Mouse (Mus musculus) adipose tissue, adult 10 weeks (tissue): Measurements from ENCODE around the gene Gm3417. TPM values are rescaled to one million over a fixed set of nuclear protein-coding genes. Genes with fewer than 3 reads are reported as not detected.

Source experiments
- polyA plus RNA-seq: library from polyadenylated mRNA; stranded (reverse); fragments of 350-450 nt; fragmentation: Illumina TruSeq; extraction: RNeasy Lipid Tissue Mini Kit (QIAGEN cat#74804); gene quantifications from one replicate; pipeline ENCODE4 v1.2.3, GENCODE M21; 2014; ENCODE audit warnings: low read depth, low replicate concordance

Gm3417 gene
- polyA plus RNA-seq, result 30.8 TPM

DNA sequence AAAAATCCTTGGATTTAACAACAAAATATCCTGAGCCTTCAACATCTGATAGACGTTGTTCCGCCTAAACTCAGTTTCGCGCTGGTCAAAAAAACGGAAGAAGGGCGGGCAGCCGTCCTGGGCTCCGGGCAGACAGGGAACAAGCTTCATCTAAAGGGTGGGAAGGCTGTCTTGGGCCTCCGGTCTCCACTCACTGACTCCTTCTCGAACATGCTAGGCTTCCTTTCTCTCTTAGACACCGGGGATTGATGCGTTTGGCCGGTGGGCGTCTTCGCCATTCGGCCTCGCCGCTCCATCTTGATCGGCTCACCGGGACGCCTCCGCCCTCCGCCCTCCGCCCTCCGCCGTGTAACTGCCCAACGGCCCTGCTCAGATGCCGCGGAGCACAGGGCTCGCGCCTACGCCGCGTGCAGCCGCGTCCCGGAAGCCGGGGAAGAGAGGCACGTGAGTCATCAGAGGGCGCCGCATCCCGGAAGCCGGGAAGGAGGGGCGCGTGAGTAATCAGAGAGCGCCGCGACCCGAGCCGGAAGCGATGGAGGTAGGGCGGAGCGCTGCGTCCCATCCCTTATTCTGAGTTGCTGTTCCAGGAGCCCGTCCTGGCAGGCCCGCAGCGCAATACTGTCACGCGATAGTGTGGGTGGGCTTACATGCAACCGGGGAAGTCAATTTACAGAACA lies at the start of gene Gm3417, which contains the start of gene 9030025P20Rik:
Gm3417 (minus strand) TSS at position 429 of the 677 bp plus-strand sequence.
9030025P20Rik (plus strand) TSS at position 107 of the 677 bp plus-strand sequence.

DNA sequence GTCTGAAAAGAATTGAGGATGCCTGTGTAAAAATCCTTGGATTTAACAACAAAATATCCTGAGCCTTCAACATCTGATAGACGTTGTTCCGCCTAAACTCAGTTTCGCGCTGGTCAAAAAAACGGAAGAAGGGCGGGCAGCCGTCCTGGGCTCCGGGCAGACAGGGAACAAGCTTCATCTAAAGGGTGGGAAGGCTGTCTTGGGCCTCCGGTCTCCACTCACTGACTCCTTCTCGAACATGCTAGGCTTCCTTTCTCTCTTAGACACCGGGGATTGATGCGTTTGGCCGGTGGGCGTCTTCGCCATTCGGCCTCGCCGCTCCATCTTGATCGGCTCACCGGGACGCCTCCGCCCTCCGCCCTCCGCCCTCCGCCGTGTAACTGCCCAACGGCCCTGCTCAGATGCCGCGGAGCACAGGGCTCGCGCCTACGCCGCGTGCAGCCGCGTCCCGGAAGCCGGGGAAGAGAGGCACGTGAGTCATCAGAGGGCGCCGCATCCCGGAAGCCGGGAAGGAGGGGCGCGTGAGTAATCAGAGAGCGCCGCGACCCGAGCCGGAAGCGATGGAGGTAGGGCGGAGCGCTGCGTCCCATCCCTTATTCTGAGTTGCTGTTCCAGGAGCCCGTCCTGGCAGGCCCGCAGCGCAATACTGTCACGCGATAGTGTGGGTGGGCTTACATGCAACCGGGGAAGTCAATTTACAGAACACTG lies 31.3 kb upstream of the Gm3417 start, which contains the start of gene Gm3435:
Gm3435 (plus strand) TSS at position 471 of the 708 bp plus-strand sequence.

GRCm38 (mm10) chr17:14960951-14961556 lies 17.5 kb downstream of the Gm3417 start, which contains the start of gene Phf10:
Gene Phf10 (minus strand): TSS chr17:14961273.

GRCm38 (mm10) chr17:14943009-14943728 lies 35.4 kb downstream of the Gm3417 start, which contains the start of the genes Wdr27 and 1600012H06Rik:
Gene Wdr27 (minus strand): TSS chr17:14943158.
Gene 1600012H06Rik (plus strand): TSS chr17:14943184.

Other genes starting within 250 kb of the Gm3417 start
- gene Wdr27, start 35.6 kb downstream of the Gm3417 start, polyA plus RNA-seq, result 14.2 TPM
- 27.2 TPM for gene 1600012H06Rik, start 35.6 kb downstream of the Gm3417 start, polyA plus RNA-seq
- 51.8 TPM for gene Phf10, start 17.5 kb downstream of the Gm3417 start, polyA plus RNA-seq
- gene 9030025P20Rik, start 322 bp downstream of the Gm3417 start, polyA plus RNA-seq, result 12.2 TPM
- 6.9 TPM for gene Gm3435, start 31.4 kb upstream of the Gm3417 start, polyA plus RNA-seq
- gene Ermard, start 62.4 kb upstream of the Gm3417 start, polyA plus RNA-seq, result 63.7 TPM
- 23.1 TPM for gene Tcte3, start 62.7 kb upstream of the Gm3417 start, polyA plus RNA-seq
- 24.5 TPM for gene Gm3448, start 62.7 kb upstream of the Gm3417 start, polyA plus RNA-seq